Mouse (Mus musculus) heart, postnatal 36 days (tissue): ENCODE results near the gene Slc25a25. TPM values are rescaled to one million over a fixed set of nuclear protein-coding genes. Genes with fewer than 3 reads are reported as not detected.

Source experiments
- DNase-seq, 2 experiments: peaks; one replicate each; pipeline ENCODE4 v3.0.0; 2021 to 2022
- intact Hi-C: fragments of 180-260 bp; cut with DNase I; formaldehyde crosslinking; loops from one replicate; pipeline ENCODE4 v1.15.1; 2025
- total RNA-seq, 2 experiments: library from RNA; stranded (reverse); gene quantifications; 2 replicates each; pipeline ENCODE4 v1.2.3; 2021

The Slc25a25 gene
- total RNA-seq, 2 experiments from 2014 or later = 4.8 to 12.4 TPM

- DNase-seq = no peak
- intact Hi-C loops = no loop called here
These were observed 39.8 kb downstream of the Slc25a25 start for GRCm38 (mm10) chr2:32411407-32411806.

GRCm38 (mm10) chr2:32408429-32409424 is 42.5 kb downstream of the Slc25a25 start:
- intact Hi-C loops = no loop called here
- DNase-seq = no peak

- no peak for DNase-seq
- intact Hi-C loops = no loop called here
These were observed 44.0 kb downstream of the Slc25a25 start for GRCm38 (mm10) chr2:32407144-32407824.

- peak; percentile 94 to 97 for DNase-seq
- intact Hi-C loops = loop anchor here (1.0 kb wide), 2 partner anchors 83 to 162 kb away; no protein-coding TSS in a partner anchor
These were observed 46.6 kb downstream of the Slc25a25 start for GRCm38 (mm10) chr2:32404663-32405062.

- DNase-seq = no peak
- intact Hi-C loops = loop anchor here (5.0 kb wide), 1 partner anchor 84 kb away; no protein-coding TSS in a partner anchor
These were observed 54.5 kb downstream of the Slc25a25 start for GRCm38 (mm10) chr2:32396695-32397094.

- DNase-seq = peak; percentile 85 to 89
- intact Hi-C loops = loop anchor here (2.0 to 5.0 kb wide), 2 partner anchors 33 to 84 kb away; no protein-coding TSS in a partner anchor
These were observed 55.2 kb downstream of the Slc25a25 start for GRCm38 (mm10) chr2:32395946-32396621.

GRCm38 (mm10) chr2:32395484-32395945 is 55.7 kb downstream of the Slc25a25 start, which contains the start of gene Ptges2:
Ptges2 (plus strand) TSS chr2:32395896.
- DNase-seq = peak; percentile 96 to 97
- intact Hi-C loops = loop anchor here (2.0 to 5.0 kb wide), 2 partner anchors 33 to 83 kb away; no protein-coding TSS in a partner anchor

- intact Hi-C loops = loop anchor here (2.0 to 5.0 kb wide), 2 partner anchors 32 to 83 kb away; no protein-coding TSS in a partner anchor
- DNase-seq = peak in 1 of 2 experiments; percentile 41
These were observed 56.3 kb downstream of the Slc25a25 start for GRCm38 (mm10) chr2:32394973-32395372.

GRCm38 (mm10) chr2:32392063-32392462 is 59.2 kb downstream of the Slc25a25 start:
- no peak for DNase-seq
- intact Hi-C loops = no loop called here

GRCm38 (mm10) chr2:32390871-32391270 is 60.4 kb downstream of the Slc25a25 start:
- no peak for DNase-seq
- intact Hi-C loops = no loop called here

- no peak for DNase-seq
- intact Hi-C loops = loop anchor here (10.0 kb wide), 1 partner anchor 306 kb away; no protein-coding TSS in a partner anchor
These were observed 62.1 kb downstream of the Slc25a25 start for GRCm38 (mm10) chr2:32389157-32389556.

- no peak for DNase-seq
- intact Hi-C loops = loop anchor here (10.0 kb wide), 1 partner anchor 307 kb away; no protein-coding TSS in a partner anchor
These were observed 63.3 kb downstream of the Slc25a25 start, which contains the start of gene Lcn2 for GRCm38 (mm10) chr2:32387706-32388490. Lcn2 (minus strand) TSS chr2:32388252.

- intact Hi-C loops = loop anchor here (10.0 kb wide), 1 partner anchor 312 kb away; no protein-coding TSS in a partner anchor
- no peak for DNase-seq
These were observed 68.6 kb downstream of the Slc25a25 start for GRCm38 (mm10) chr2:32382689-32383088.

- peak; percentile 95 to 97 for DNase-seq
- intact Hi-C loops = loop anchor here (10.0 kb wide), 1 partner anchor 313 kb away; no protein-coding TSS in a partner anchor
These were observed 69.4 kb downstream of the Slc25a25 start, which contains the start of gene 1110008P14Rik for GRCm38 (mm10) chr2:32381775-32382223. 1110008P14Rik (minus strand) TSS chr2:32381938.

GRCm38 (mm10) chr2:32381141-32381774 is 70.0 kb downstream of the Slc25a25 start:
- no peak for DNase-seq
- intact Hi-C loops = loop anchor here (10.0 kb wide), 1 partner anchor 314 kb away; no protein-coding TSS in a partner anchor

- intact Hi-C loops = loop anchor here (10.0 kb wide), 1 partner anchor 315 kb away; no protein-coding TSS in a partner anchor
These were observed 71.2 kb downstream of the Slc25a25 start for GRCm38 (mm10) chr2:32380001-32380500.

GRCm38 (mm10) chr2:32376963-32377362 is 74.3 kb downstream of the Slc25a25 start:
- intact Hi-C loops = no loop called here
- no peak for DNase-seq

More at GRCm38 (mm10) chr2:32380001-32380500, 71.2 kb downstream of the Slc25a25 start:
- no peak for DNase-seq
